Comparison of ENCODE assay signal across 26 mouse cellular contexts in the genomic region with DNA sequence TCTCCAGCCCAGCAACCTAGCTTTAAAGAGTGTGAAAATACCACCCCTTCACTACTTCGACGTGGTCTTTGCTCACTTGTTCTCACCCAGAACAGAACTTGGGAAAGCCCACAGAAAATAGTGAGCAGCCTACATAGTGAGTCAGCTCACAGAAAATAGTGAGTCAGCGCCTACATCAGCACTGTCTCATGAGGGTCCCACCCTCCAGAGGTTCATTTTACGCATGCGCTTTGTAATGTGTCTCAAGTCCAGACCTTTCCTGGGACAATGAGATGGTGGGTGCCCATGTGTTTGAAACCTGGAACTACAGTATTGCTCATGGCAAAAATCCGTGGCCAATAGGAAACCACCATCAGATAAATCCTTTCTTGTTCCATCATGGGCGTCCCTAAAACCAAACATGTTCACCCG. TPM values are rescaled to one million over a fixed set of nuclear protein-coding genes. Genes with fewer than 3 reads are reported as not detected.
A peak's percentile ranks its signal among the peaks of the same experiment; 100 is the strongest.
DNase-seq lines count a peak whose midpoint lies in the region; ATAC-seq and TF ChIP-seq lines count a peak whose summit lies in the region.
"Had no signal": no experiment of that assay in that cellular context is flagged by ENCODE, and none has a peak within 500 bp of the region (broad histone marks: within the 10 kb centered on the region; RNA-seq: fewer than 3 reads in every experiment).

No protein-coding gene starts in this region.

- H3K27me3 ChIP-seq in midbrain, embryonic 11.5 days (ENCODE audit: control insufficient read depth, insufficient read depth, low read length), result no peaks in the 10 kb centered on the region
- H3K27me3 ChIP-seq in midbrain, postnatal 0 days (ENCODE audit: insufficient read depth, low read length), result no peaks in the 10 kb centered on the region
- peaks cover 8% of the 10 kb centered on the region; the same call in 1 of the 2 replicates for H3K27me3 ChIP-seq in kidney, embryonic 14.5 days (ENCODE audit: control insufficient read depth, insufficient read depth, low read length)
- H3K27me3 ChIP-seq: forebrain, embryonic 15.5 days; hindbrain, embryonic 12.5 days; midbrain, embryonic 13.5 days; neural tube, embryonic 12.5 days had no signal

- no peak overlapping the region for H3K27ac ChIP-seq in midbrain, embryonic 11.5 days (ENCODE audit: low read depth, low read length)
- H3K27ac ChIP-seq in midbrain, postnatal 0 days (ENCODE audit: low read depth, low read length), result no peak overlapping the region
- H3K27ac ChIP-seq in kidney, embryonic 14.5 days (ENCODE audit: low read depth, low read length), result no peak overlapping the region
- H3K27ac ChIP-seq: forebrain, embryonic 15.5 days; heart, adult 2 months; hindbrain, embryonic 12.5 days; kidney, postnatal 0 days; limb, embryonic 13.5 days; liver, embryonic 12.5 days; midbrain, embryonic 13.5 days; neural tube, embryonic 12.5 days; stomach, postnatal 0 days had no signal

- H3K36me3 ChIP-seq in midbrain, embryonic 11.5 days (ENCODE audit: control insufficient read depth, insufficient read depth, low read length), result no peaks in the 10 kb centered on the region
- H3K36me3 ChIP-seq in midbrain, postnatal 0 days (ENCODE audit: insufficient read depth, low read length), result no peaks in the 10 kb centered on the region
- no peaks in the 10 kb centered on the region for H3K36me3 ChIP-seq in kidney, embryonic 14.5 days (ENCODE audit: control insufficient read depth, insufficient read depth, low read length)
- H3K36me3 ChIP-seq: forebrain, embryonic 15.5 days; G1E; hindbrain, embryonic 12.5 days; limb, embryonic 13.5 days; liver, embryonic 12.5 days; midbrain, embryonic 13.5 days; neural tube, embryonic 12.5 days had no signal

- no peak overlapping the region for H3K9ac ChIP-seq in midbrain, embryonic 11.5 days (ENCODE audit: low read length)
- no peak overlapping the region for H3K9ac ChIP-seq in midbrain, postnatal 0 days (replicated peaks; ENCODE audit: low read length, poor library complexity, severe bottlenecking)
- H3K9ac ChIP-seq in kidney, embryonic 14.5 days (ENCODE audit: low read depth, low read length), result no peak overlapping the region
- H3K9ac ChIP-seq: forebrain, embryonic 15.5 days; hindbrain, embryonic 12.5 days; limb, embryonic 13.5 days; liver, embryonic 12.5 days; midbrain, embryonic 13.5 days; neural tube, embryonic 12.5 days had no signal

- WGBS in midbrain, embryonic 11.5 days, result 84% methylated on average over 8 of the region's 8 CpGs
- WGBS in midbrain, postnatal 0 days, result 86% methylated on average over 8 of the region's 8 CpGs
- 84% methylated on average over 8 of the region's 8 CpGs for WGBS in kidney, embryonic 14.5 days

- ATAC-seq in midbrain, embryonic 11.5 days (ENCODE audit: low FRiP score), result no peak
- ATAC-seq in midbrain, postnatal 0 days (ENCODE audit: low FRiP score), result no peak
- ATAC-seq in common myeloid progenitor, adult 5-6 weeks (replicated peaks; ENCODE audit: low read depth, poor library complexity, severe bottlenecking), result peak; percentile 45
- ATAC-seq in kidney, embryonic 14.5 days (ENCODE audit: low FRiP score, low TSS enrichment), result no peak
- ATAC-seq: CD4-positive, CD25-positive, alpha-beta regulatory T cell, adult 4 months; midbrain, embryonic 13.5 days had no signal

- no peak overlapping the region for H3K4me3 ChIP-seq in midbrain, embryonic 11.5 days (ENCODE audit: low read depth, low read length)
- H3K4me3 ChIP-seq in midbrain, postnatal 0 days (ENCODE audit: low read depth, low read length), result no peak overlapping the region
- H3K4me3 ChIP-seq in kidney, embryonic 14.5 days (ENCODE audit: low read length), result no peak overlapping the region
- H3K4me3 ChIP-seq: forebrain, embryonic 15.5 days; heart, adult 2 months; hindbrain, embryonic 12.5 days; limb, embryonic 13.5 days; liver, embryonic 12.5 days; midbrain, embryonic 13.5 days; neural tube, embryonic 12.5 days had no signal

- no peaks in the 10 kb centered on the region for H3K4me1 ChIP-seq in midbrain, embryonic 11.5 days (ENCODE audit: control insufficient read depth, insufficient read depth, low read length)
- no peaks in the 10 kb centered on the region; the same call in 1 of the 2 replicates for H3K4me1 ChIP-seq in midbrain, postnatal 0 days (ENCODE audit: insufficient read depth, low read length)
- H3K4me1 ChIP-seq in kidney, embryonic 14.5 days (ENCODE audit: control insufficient read depth, insufficient read depth, low read length), result no peaks in the 10 kb centered on the region
- H3K4me1 ChIP-seq: hindbrain, embryonic 12.5 days; limb, embryonic 13.5 days; midbrain, embryonic 13.5 days; neural tube, embryonic 12.5 days had no signal

- no peaks in the 10 kb centered on the region for H3K9me3 ChIP-seq in midbrain, embryonic 11.5 days (ENCODE audit: control insufficient read depth, low read length)
- H3K9me3 ChIP-seq in midbrain, postnatal 0 days (ENCODE audit: low read length), result no peaks in the 10 kb centered on the region
- H3K9me3 ChIP-seq in kidney, embryonic 14.5 days (ENCODE audit: control insufficient read depth, low read length), result no peaks in the 10 kb centered on the region
- H3K9me3 ChIP-seq: forebrain, embryonic 15.5 days; G1E; hindbrain, embryonic 12.5 days; limb, embryonic 13.5 days; liver, embryonic 12.5 days; midbrain, embryonic 13.5 days; neural tube, embryonic 12.5 days had no signal

- TF ChIP-seq CTCF in midbrain, postnatal 0 days (IDR thresholded peaks at IDR 0.05), result no peak

- H3K4me2 ChIP-seq in midbrain, embryonic 11.5 days, result no peak overlapping the region
- H3K4me2 ChIP-seq in midbrain, postnatal 0 days (ENCODE audit: low read depth, low read length, poor library complexity, severe bottlenecking), result no peak overlapping the region
- H3K4me2 ChIP-seq in kidney, embryonic 14.5 days (replicated peaks; ENCODE audit: low read depth, low read length), result no peak overlapping the region
- H3K4me2 ChIP-seq: forebrain, embryonic 15.5 days; hindbrain, embryonic 12.5 days; limb, embryonic 13.5 days; liver, embryonic 12.5 days; midbrain, embryonic 13.5 days; neural tube, embryonic 12.5 days had no signal

- peak; percentile 54 for DNase-seq in midbrain, embryonic 11.5 days (ENCODE audit: low spot score, missing footprints)
- no peak for DNase-seq in midbrain, postnatal 0 days (ENCODE audit: low spot score)
- DNase-seq in MEL-GATA-1-ER (ENCODE audit: extremely low read depth, low read depth), result peak; percentile 27
- DNase-seq in cerebellum, postnatal 4 days (ENCODE audit: low spot score in 2 of 2), result no peak
- no peak for DNase-seq in left cerebral cortex, adult 8-10 months (ENCODE audit: low spot score in 2 of 2)
- DNase-seq: adrenal gland, adult 2 months; cerebellum, adult 11-12 months; cerebellum, postnatal 14 days; gastrocnemius, postnatal 14 days; heart, adult 2 months; kidney, adult 18-20 months; lung, adult 18-20 months; lung, postnatal 10 days; right cerebral cortex, postnatal 14 days had no signal

RNA-seq across cellular contexts. Expression of gene Grsf1, which starts 12.0 kb away (rescaled TPM):
- polyA plus RNA-seq in midbrain, embryonic 11.5 days (2014; fragmentation: Nextera tagmentation; extraction: Ambion mirVana), result 102 and 109 TPM in 2 replicates
- total RNA-seq in midbrain, postnatal 0 days (2014; rRNA removed), result 58.0 and 60.3 TPM in 2 replicates
- 54.1 and 54.6 TPM in 2 replicates for polyA plus RNA-seq in midbrain, postnatal 0 days (2015; fragmentation: Nextera tagmentation; extraction: Ambion mirVana)
- 85.7 and 91.9 TPM in 2 replicates for total RNA-seq in common myeloid progenitor, adult 5-6 weeks (2017)
- total RNA-seq in left cerebral cortex, adult 8-10 months (2022), result 100 to 1,000 TPM; 101 to 106 (median 103) TPM
- 59.6 and 78.4 TPM in 2 replicates for polyA plus RNA-seq in kidney, embryonic 14.5 days (2014; fragmentation: Nextera tagmentation; extraction: Ambion mirVana)

RNA-seq across cellular contexts. Expression of gene Mob1b, which starts 32.7 kb away (rescaled TPM):
- 16.7 and 18.3 TPM in 2 replicates for polyA plus RNA-seq in midbrain, embryonic 11.5 days (2014; fragmentation: Nextera tagmentation; extraction: Ambion mirVana)
- total RNA-seq in midbrain, postnatal 0 days (2014; rRNA removed), result 10.9 and 16.3 TPM in 2 replicates
- 5.9 and 7.5 TPM in 2 replicates for polyA plus RNA-seq in midbrain, postnatal 0 days (2015; fragmentation: Nextera tagmentation; extraction: Ambion mirVana)
- 14.0 and 22.7 TPM in 2 replicates for total RNA-seq in common myeloid progenitor, adult 5-6 weeks (2017)
- total RNA-seq in left cerebral cortex, adult 8-10 months (2022), result 10 to 100 TPM; 22.9 to 25.3 (median 24.4) TPM
- polyA plus RNA-seq in kidney, embryonic 14.5 days (2014; fragmentation: Nextera tagmentation; extraction: Ambion mirVana), result 10.9 and 18.0 TPM in 2 replicates

Comparison
In these comparisons a context has a peak if more than half of its experiments do, and no peak if none do; other contexts are left out.
1. DNase-seq: peak in midbrain, embryonic 11.5 days (single experiment) and MEL-GATA-1-ER (single experiment); none in midbrain, postnatal 0 days (single experiment), cerebellum, postnatal 4 days (0 of 2) and left cerebral cortex, adult 8-10 months (0 of 2).